Mouse (Mus musculus) ovary, postnatal 14 days (tissue): ENCODE measurements at regions not wholly inside any gene's neighbourhood (a gene's known extent, or its start where the extent isn't known, plus 50 kb on each side); places are given as distances from the start of the nearest gene placed in this dataset.

ENCODE experiments used
- DNase-seq: peaks from one replicate; pipeline ENCODE4 v3.0.0; 2022; ENCODE audit warnings: low spot score

- DNase-seq, result no peak
These were observed 66.0 kb upstream of the BC052040 start for GRCm38 (mm10) chr2:115515470-115515869.

- DNase-seq, result no peak
These were observed 64.7 kb upstream of the BC052040 start for GRCm38 (mm10) chr2:115516824-115517223.

GRCm38 (mm10) chr2:115519974-115520373, 61.5 kb upstream of the BC052040 start:
- DNase-seq, result no peak

- no peak for DNase-seq
These were observed 60.9 kb upstream of the BC052040 start for GRCm38 (mm10) chr2:115520413-115521139.

- DNase-seq, result no peak
These were observed 51.6 kb upstream of the BC052040 start for GRCm38 (mm10) chr2:115529878-115530277.
